Mouse (Mus musculus) cerebellum, adult 8-10 months (tissue): ENCODE measurements around the gene 1700017D01Rik.
A peak's percentile ranks its signal among the peaks of the same experiment; 100 is the strongest.
"Not testable (repeated sequence)": the region's sequence is repeated elsewhere in the genome, so short reads cannot be mapped to it uniquely, and the experiment has no call there.

Experiments
- DNase-seq: peaks from one replicate; pipeline ENCODE4 v3.0.0; 2022

1700017D01Rik gene

DNA sequence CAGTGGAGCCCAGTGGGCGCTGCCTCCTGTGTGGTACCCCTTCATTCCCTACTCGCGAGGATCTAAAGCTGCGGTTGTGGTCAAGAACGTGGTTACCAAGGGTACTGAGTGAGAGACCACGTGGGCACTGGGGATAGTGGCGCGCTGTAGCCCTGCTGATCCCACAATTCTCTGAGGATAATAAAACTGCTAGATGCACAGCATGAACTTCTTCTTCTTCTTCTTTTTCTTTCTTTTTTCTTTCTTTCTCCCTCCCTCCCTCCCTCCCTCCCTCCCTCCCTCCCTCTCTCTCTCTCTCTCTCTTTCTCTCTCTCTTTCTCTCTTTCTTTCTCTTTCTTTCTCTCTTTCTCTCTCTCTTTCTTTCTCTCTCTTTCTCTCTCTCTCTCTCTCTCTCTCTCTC is at the start of gene 1700017D01Rik:
1700017D01Rik (minus strand) TSS at position 101 of the 400 bp plus-strand sequence.
- DNase-seq: not testable (repeated sequence)

- no peak for DNase-seq
Measured at GRCm38 (mm10) chr19:11177464-11177863, 46.8 kb upstream of the 1700017D01Rik start.

- no peak for DNase-seq
Measured at GRCm38 (mm10) chr19:11165172-11165571, 34.5 kb upstream of the 1700017D01Rik start, which contains the start of gene 1700025F22Rik. 1700025F22Rik (minus strand) TSS chr19:11165320.

DNA sequence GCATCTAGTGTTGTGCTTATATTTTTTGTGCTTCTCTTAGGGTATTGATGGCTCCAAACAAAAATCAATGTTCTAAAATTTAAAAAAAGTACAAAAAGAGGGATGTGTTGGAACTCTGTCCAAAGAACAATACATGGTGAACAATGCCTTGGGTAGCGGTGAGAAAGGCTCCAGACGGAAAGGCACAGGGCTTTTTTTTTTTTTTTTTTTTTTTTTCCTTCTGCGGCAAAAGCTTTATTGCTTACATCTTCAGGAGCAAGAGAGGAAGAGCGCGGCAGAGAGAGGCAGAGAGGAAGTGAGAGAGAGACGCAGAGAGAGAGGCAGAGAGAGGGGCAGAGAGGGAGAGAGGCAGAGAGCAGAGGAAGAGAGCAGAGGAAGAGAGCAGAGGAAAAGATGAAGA is 27.2 kb upstream of the 1700017D01Rik start:
- not testable (repeated sequence) for DNase-seq

- no peak for DNase-seq
Measured at GRCm38 (mm10) chr19:11135336-11135735, 4.7 kb upstream of the 1700017D01Rik start.

DNA sequence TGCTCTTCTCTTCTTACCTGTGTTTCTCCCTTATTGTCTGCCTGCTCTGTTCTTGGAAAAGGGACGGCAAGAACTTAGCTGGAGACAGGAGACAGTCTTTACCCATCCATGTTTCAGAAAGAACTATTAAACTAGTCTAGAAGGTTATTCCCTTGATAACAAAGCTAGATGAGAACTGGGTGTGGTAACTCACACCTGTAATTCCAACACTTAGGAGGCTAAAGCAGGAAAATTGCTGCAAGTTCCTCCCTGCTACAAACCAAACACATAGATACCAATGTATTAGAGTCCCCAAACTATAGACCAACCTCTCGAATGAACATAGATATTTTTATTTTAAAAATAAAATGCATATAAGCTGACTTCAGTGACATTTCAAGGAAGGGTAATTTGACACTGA is 4.2 kb upstream of the 1700017D01Rik start:
- DNase-seq: no peak

GRCm38 (mm10) chr19:11129702-11130101 is 974 bp downstream of the 1700017D01Rik start:
- DNase-seq: no peak

GRCm38 (mm10) chr19:11121016-11121420 is 9.7 kb downstream of the 1700017D01Rik start:
- peak; percentile 14 for DNase-seq

- DNase-seq: no peak
Measured at GRCm38 (mm10) chr19:11119338-11119737, 11.3 kb downstream of the 1700017D01Rik start.

DNA sequence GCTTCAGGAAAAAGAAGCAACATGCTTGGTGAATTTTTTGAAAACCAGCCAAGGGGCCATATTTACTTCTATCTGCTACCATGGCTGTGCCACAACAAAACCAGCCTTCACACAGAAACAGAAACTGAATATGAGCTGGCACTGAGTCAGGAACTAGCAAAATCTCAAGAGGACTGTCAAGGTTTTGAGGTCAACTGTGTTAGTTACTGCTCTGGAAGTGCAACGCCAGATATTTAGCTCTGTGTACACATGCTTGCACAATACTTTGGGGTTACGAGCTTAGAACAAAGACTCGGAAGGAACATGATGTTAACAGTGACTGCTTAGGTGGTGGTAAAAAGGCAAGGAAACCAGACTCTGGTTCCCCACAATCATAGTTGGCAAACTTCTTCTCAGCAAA is 22.9 kb downstream of the 1700017D01Rik start:
- no peak for DNase-seq

DNA sequence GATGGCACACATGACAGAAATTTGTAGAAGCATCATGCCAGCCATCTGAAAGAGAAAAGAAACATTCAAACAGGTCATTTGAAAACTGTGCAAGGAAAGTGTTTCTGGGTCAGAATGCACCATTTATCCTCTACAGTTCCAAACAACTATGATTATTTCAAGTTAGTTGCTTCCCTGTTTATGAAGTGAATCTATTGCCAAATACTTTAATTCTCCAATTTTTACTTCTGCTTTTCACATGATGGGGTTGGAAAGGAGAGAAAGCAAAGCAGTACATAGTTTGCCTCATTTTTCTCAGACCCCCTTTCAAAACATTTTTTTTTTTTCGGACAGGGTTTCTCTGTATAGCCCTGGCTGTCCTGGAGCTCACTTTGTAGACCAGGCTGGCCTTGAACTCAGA is 28.8 kb downstream of the 1700017D01Rik start:
- DNase-seq: no peak

DNA sequence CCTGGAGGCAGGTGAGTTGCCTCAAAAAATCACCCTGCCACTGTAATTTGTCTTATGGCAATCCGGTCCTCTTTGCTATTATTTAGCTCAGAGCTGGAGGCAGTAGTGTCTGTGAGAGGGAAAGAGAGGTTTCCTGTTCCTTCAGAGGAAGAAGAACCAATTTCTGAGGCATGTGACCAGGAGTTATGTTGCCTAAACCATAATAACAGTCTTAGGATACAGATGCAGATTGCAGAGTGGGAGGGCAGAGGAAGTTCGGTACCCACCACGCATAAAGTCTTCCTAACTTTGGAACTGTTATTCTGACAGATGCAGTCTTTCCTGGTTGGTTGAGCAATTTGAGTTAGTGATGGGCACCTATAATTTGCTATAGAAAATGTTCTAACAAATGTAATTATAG is 32.3 kb downstream of the 1700017D01Rik start:
- no peak for DNase-seq

DNA sequence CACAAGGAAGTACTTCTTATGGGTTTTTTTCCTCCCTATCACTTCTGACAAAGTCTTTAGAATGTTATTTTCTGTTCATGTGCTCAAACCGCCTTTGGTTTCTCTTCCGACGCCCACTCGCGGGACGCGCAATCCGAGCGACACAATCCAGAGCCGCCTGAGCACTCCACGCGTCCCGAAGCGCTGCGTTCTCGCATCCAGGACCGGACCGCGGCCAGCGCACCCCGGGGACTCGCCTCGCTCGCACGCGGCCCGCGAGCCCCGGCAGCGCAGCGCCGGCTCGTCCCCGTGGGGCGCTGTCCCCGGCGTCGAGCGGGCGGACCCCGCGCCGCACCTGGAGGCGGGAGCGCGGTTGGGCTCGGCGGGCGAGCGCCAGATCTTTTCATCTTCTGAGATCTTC is 38.5 kb downstream of the 1700017D01Rik start:
- DNase-seq: not testable (repeated sequence)

GRCm38 (mm10) chr19:11080934-11081333 is 49.7 kb downstream of the 1700017D01Rik start, which contains the start of gene Ms4a8a:
Ms4a8a (minus strand) TSS chr19:11081102.
- DNase-seq: no peak

DNA sequence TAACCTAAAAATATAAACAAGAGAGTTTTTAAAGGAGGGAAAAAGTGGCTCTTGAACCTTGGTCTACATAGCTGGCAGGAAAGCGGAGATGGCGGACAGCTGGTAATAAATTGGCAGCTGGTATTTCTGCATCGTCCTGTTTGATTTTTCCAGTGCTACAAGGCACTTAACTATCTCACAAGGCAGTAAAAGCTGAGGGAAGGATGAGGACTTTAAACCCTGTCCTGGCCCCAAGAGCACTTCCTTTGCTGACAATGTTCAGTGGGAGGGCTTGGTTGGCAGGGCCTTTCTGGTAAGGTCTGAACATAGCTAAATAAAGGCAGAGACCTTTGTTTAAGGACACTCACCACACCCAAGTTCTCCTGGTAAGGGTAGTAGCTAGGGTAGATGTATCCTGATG is 60.3 kb downstream of the 1700017D01Rik start:
- no peak for DNase-seq

GRCm38 (mm10) chr19:11065202-11065875 is 65.3 kb downstream of the 1700017D01Rik start:
- no peak for DNase-seq

- DNase-seq: no peak
Measured at GRCm38 (mm10) chr19:11060900-11061299, 69.8 kb downstream of the 1700017D01Rik start.

DNA sequence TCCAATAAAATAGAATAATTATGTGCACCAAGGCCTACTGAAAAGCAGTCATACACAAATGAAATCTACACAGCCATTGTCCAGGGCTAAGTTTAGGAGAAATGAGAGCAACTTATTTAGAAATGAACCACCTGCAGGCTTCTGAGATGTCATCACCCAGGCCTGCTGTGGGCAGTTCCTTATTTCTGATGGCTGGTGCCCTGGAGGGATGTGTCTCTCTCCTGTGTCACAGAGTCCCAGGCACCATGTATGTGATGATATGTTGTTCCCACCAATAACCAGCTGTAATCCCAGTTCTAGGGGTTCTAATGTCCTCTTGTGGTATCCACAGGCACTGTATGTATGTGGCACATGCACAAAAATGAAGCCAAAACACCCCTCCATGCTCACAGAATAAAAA is 70.7 kb downstream of the 1700017D01Rik start:
- no peak for DNase-seq

GRCm38 (mm10) chr19:11055700-11056099 is 75.0 kb downstream of the 1700017D01Rik start:
- not testable (repeated sequence) for DNase-seq

GRCm38 (mm10) chr19:11053277-11053676 is 77.4 kb downstream of the 1700017D01Rik start:
- no peak for DNase-seq

DNA sequence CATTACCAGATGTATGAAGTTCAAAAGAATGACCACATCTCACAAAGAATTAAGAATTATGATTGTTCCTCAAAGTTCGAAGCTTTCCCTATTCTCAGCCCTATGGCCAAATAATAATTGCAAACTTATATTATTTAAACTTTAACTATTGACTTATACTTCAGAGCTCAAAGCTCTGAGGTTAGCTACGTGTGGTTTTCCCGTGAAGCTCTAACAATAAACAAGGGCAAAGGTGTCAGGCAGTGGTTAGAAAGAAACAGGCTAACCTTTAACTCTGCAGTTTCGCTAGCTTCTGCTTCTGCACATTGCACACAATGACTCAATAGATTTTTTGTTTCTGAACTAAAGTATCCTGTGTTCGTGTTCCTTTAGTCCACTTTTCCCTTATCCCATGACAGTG is 77.8 kb downstream of the 1700017D01Rik start:
- DNase-seq: no peak

DNA sequence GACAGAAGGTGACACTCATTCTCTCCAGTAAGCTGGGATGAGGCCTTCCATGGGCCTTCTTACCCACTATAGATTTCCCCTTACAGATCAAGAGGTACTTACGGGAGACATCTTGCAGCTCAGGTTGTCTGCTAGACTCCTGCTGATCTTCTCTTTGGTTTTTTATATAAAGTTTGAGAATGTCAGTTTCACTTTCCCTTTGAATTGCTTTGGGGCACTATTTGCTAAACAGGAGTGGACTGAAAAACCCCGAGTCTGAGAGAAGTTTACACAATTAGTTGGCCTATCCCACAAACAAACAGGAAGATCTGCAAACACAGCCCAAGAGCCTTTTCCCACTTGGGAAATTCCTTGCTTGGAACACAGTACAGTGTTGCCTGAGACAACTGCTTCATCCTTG is 80.4 kb downstream of the 1700017D01Rik start:
- no peak for DNase-seq

GRCm38 (mm10) chr19:11049426-11049825 is 81.2 kb downstream of the 1700017D01Rik start:
- DNase-seq: no peak

GRCm38 (mm10) chr19:11048503-11048902 is 82.2 kb downstream of the 1700017D01Rik start:
- DNase-seq: no peak

DNA sequence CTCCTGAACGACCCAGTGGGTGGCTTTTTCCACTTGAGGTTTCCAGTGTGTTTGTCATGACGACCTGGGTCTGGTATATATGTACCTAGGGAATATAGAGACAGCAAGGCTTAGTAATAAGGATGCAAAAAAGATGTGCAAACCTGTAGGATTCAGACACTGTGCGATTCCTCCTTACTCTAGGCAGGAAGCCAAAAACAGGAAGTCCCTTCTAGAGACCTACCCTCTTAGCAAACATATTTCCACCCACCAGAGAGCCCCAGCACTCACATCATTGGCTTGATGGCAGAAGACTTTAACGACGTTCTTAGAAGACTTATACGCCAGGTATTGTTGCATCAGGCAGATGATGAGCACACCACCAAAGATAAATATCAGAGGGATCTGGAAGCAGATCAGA is 82.7 kb downstream of the 1700017D01Rik start:
- DNase-seq: no peak
